Mouse (Mus musculus): Measurements from ENCODE around the gene Mat2a. TPM values are rescaled to one million over a fixed set of nuclear protein-coding genes. Genes with fewer than 3 reads are reported as not detected.
A peak's percentile ranks its signal among the peaks of the same experiment; 100 is the strongest.
"Not testable (repeated sequence)": the region's sequence is repeated elsewhere in the genome, so short reads cannot be mapped to it uniquely, and the experiment has no call there.

Mat2a gene
- total RNA-seq, 2 experiments from 2014 or later: 173 to 191 TPM

GRCm38 (mm10) chr6:72456567-72456966 lies 17.2 kb upstream of the Mat2a start:
- no peak for DNase-seq (ENCODE audit: low spot score in 2 of 2)

DNA sequence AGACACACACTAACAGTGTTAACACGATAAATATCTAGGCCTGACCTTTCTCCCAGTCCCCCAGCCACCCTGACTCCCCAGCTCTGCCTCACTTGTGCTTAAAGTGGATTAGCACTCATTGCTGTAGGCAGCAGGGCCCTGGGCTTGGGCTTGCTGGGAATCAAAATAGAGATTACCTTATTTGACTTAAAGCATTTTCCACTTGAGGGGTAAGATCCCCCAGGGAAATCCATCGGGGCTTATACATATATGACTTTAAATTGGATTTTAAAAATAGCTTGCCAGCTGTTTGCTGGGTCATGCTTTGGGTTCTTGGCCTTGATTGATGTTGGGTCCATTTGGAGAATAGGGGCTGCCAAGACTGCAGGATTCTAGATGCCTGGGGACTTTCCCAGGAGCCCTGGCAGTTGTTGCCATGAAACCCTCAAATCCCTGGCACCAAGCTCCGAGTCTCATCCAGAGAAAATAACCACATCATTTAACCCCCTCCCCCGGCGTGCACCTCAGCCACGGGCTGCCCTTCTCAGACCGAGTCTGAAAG lies 15.5 kb upstream of the Mat2a start:
- peak; percentile 52 to 60 for DNase-seq (ENCODE audit: low spot score in 2 of 2)

DNA sequence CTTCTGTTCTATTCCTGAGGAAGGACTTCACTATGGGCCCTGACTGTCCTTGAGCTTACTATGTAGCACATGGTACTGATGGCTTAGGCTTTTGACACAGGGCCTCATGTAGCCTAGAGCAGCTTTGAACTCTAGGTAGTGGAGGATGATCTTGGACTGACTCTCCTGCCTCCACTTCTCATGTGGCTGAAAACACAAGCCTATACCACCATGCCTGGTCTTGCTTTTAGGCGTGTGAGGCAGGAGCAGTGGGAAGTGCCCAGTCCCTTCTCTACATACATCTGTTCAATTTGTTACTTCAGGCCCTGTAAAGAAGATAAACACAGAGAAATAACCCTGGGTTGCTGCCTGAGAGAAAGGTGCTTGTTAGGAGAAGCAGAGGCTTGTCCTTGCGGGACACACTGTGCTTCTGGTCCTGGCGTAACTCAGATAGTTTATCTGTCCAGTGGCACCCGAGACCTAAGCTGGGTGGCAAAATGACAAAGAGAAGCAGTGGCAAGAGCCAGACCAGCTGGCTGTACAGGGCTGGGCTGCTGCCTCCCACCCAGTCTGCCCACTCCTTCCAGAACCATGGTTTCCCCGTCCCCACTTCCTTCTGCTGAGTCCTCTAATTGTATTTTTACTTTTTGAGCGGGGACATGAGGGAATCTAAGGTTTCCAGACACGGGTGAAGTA lies 14.9 kb upstream of the Mat2a start:
- peak in 1 of 2 experiments; percentile 28 for DNase-seq (ENCODE audit: low spot score in 2 of 2)

DNA sequence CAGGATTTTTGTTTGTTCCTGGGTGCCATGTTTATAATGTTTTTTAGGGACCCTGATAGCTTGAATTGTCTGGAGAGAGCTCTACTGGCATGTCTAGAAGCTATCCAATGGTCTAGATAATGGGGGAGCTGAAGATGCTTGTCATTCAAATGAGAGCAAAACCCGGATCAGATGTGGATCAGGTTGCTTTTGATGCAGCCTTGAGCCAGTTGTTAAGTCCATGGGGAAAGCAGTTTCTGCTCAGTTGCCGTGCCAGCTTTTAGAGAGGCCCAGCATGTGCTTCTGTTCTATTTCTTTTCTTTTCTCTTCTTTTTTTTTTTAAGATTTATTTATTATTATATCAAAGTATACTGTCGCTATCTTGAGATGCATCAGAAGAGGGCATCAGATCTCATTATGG lies 14.2 kb upstream of the Mat2a start:
- DNase-seq (ENCODE audit: low spot score in 2 of 2): no peak

DNA sequence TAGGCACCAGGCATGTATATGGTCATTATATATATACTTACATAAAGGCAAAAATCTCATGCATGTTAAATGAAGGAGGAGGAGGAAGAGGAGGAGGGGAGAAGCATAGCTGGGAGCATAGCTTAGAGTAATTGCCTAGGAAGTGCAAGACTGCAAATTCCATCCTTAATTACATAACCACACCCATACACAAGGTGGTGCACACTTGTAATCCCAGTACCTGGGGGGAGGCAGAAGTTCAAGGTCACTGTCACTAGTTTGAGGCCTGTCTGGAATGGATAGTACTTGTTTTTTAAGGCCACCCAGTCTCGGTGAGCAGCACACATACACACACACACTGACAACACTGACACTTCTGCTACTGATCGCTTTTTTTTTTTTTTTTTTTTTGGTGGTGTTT lies 13.0 kb upstream of the Mat2a start:
- DNase-seq (ENCODE audit: low spot score in 2 of 2): no peak

GRCm38 (mm10) chr6:72451778-72452177 lies 12.4 kb upstream of the Mat2a start:
- not testable (repeated sequence) for DNase-seq (ENCODE audit: low spot score in 2 of 2)

GRCm38 (mm10) chr6:72447487-72447886 lies 8.1 kb upstream of the Mat2a start:
- no peak for DNase-seq (ENCODE audit: low spot score in 2 of 2)

DNA sequence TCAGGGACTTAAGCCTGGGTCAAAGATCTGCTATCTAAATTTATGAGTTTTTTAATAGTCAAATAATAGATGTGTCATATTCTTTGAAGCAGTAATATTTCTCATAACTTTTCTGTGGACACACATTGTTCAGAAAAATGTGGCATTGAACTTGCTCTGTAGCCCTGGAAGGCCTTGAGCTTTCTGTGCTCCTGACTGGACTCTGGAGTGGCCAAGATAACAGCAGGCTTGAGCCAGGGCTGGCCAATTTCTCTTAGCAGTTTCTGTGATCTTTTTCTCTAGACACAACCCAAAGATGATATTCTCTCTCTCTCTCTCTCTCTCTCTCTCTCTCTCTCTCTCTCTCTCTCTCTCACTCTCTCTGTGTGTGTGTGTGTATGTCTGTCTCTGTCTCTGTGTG lies 5.7 kb upstream of the Mat2a start:
- DNase-seq (ENCODE audit: low spot score in 2 of 2): no peak

DNA sequence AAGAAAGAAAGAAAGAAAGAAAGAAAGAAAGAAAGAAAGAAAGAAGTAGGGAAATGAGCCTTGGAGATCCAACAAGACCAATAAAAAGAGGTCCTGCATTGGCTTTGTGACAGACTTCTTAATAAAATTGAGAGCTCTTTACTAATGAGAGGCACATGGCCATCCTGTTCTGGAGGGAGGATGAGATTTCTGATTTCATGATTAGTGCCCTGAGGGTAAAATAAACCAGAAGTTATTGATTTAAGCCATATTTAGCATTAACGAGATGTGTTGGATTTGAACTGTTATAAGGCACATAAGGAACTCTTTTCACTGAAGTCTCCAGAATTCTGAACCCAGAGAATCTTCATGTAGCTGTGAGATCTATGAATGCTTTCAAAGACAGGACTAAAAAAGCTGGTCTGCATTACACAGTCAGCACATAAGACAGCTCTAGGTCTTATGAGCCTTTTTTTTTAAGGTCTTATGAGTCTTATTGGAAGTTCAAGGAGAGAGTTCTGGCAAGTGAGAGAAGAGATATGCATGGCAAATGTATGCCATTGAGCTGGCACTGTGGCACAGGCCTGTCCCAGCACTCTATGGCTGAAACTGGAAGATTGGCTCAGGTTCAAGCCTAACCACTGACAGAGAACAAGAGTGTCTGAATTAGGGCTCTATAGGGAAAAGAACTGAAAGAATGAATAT lies 3.7 kb upstream of the Mat2a start:
- no peak for DNase-seq (ENCODE audit: low spot score in 2 of 2)

GRCm38 (mm10) chr6:72440186-72440990 lies 1.0 kb upstream of the Mat2a start:
- peak; percentile 43 to 55 for DNase-seq (ENCODE audit: low spot score in 2 of 2)

DNA sequence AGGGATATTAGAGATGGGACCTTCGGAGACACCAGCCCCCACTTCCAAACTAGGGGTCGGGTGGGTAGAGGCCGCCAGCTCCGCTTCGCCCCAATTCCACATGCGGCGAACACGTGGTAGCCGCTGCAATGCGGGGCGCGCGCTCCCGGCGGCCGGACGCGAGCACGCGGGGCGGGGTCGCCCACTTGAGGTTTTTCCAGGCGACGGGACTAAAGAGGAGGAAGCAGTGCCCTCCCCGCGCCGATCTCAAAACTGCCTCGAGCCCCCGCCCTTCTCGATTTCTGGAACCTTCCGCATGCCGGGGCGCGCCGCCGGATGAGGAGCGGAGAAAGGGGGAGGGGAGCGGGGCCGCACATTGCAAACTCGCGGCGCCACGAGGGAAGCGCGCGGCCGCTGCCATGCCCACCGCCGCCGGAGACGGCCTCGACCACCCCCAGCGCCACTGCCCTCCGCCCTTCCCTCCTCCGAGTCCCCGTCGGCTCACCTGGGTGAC lies 450 bp downstream of the Mat2a start:
- DNase-seq (ENCODE audit: low spot score in 2 of 2): peak; percentile 90 to 93

- no peak for DNase-seq (ENCODE audit: low spot score in 2 of 2)
These were observed 1.1 kb downstream of the Mat2a start for GRCm38 (mm10) chr6:72438226-72438625.

DNA sequence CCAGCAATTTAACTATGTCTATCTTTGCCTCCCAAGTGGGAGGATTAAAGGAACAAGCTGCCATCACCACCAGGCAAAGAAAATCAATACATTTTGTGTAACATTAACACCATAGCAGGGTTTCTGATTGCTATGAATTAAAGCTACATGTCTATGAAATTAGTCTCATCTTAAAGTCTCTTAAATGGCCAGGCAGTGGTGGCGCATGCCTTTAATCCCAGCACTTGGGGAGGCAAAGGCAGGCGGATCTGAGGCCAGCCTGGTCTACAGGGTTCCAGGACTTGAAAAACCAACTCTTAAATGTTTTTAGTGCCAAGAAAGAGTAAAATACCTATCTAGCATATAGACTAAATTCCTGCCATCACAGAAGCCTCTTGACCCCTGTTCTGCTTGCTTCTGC lies 7.2 kb downstream of the Mat2a start:
- DNase-seq (ENCODE audit: low spot score in 2 of 2): no peak

- DNase-seq (ENCODE audit: low spot score in 2 of 2): no peak
These were observed 8.1 kb downstream of the Mat2a start for GRCm38 (mm10) chr6:72430989-72431921.

DNA sequence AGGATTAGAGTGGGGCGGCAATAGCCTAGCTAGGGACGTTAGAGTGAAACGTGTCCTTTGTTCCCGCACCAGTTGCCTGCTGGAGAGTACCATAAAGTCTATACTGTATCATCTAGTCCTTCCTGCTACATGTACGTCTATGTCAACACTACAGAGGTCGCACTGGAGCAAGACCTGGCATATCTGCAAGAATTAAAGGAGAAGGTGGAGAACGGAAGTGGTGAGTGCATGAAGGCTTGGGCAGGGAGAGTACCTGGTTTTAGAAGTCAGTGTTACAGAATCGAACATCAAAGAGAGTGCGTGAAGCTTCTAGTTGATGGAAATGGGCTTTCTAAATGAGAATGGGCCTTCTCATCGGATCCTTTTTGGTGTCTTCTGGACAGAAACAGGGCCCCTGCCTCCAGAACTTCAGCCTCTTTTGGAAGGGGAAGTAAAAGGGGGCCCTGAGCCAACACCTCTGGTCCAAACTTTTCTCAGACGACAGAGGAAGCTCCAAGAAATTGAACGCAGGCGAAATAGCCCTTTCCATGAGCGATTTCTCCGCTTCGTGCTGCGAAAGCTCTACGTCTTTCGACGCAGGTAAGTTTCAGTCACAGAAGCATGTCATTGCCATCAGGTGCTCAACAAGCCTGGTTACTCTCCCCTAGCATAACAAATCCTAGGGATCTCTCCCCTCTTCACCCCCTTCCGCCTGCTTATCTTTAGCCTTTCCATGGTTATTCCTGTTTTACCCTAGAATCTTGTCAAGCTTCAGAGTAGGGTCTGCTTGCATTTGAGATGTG lies 10.1 kb downstream of the Mat2a start:
- no peak for DNase-seq (ENCODE audit: low spot score in 2 of 2)

- peak; percentile 82 to 85 for DNase-seq (ENCODE audit: low spot score in 2 of 2)
These were observed 11.3 kb downstream of the Mat2a start for GRCm38 (mm10) chr6:72428036-72428435.

DNA sequence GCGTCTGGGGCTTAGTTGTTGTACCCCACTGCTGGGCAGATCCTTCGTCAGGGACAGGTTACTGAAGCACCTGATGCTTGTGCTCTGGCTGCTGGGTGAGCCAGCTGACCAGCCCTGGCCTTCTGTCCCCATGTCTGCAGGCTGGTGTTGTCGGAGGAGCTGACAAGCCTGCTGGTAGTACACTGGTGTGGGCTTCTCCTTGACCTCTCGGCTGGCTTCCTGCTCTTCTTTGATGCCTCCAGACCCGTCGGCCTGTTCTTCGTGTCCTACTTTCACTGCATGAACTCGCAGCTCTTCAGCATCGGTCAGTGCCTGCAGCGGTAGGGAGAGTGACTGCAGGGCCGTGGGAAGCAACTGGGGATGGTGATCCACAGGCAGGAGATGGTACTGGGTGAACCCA lies 13.7 kb downstream of the Mat2a start:
- no peak for DNase-seq (ENCODE audit: low spot score in 2 of 2)

- DNase-seq (ENCODE audit: low spot score in 2 of 2): no peak
These were observed 18.5 kb downstream of the Mat2a start for GRCm38 (mm10) chr6:72420901-72421300.

DNA sequence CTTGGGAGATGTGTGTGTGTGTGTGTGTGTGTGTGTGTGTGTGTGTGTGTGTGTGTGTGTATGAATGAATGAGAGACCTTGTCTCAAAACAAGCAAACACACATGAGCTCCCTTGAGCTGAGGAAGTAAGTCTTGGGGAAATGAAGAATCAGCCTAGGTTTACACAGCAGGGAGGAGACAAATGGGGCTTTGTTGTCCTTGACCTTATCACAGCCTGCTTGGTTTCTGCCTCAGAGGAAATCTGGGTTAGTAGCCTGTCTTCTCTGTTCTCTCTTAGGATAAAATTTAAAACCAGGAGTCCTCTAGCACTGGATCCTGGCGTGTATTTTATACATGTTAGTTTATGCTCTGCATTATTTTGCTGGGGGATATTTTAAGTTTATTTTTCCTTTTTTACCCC lies 19.6 kb downstream of the Mat2a start:
- no peak for DNase-seq (ENCODE audit: low spot score in 2 of 2)

- no peak for DNase-seq (ENCODE audit: low spot score in 2 of 2)
These were observed 21.1 kb downstream of the Mat2a start for GRCm38 (mm10) chr6:72418279-72418678.
